Mouse (Mus musculus): ENCODE measurements around the gene Ddx39b. TPM values are rescaled to one million over a fixed set of nuclear protein-coding genes. Genes with fewer than 3 reads are reported as not detected.

The Ddx39b gene
- total and polyA plus RNA-seq, 2 experiments = 37.0 to 103 TPM

- Histone ChIP-seq H3K27me3 (ENCODE audit: control insufficient read depth, insufficient read depth, low read length) (no peaks in the 10 kb centered on the region), H3K79me2 (ENCODE audit: control insufficient read depth, insufficient read depth, low read length) (no peaks in the 10 kb centered on the region), H3K4me3 (ENCODE audit: insufficient read depth, low read depth, low read length) (no peak overlapping the region), H3K4me1 (ENCODE audit: control insufficient read depth, insufficient read depth, low read length) (no peaks in the 10 kb centered on the region), H3K9ac (ENCODE audit: low read depth, low read length) (no peak overlapping the region), H3K36me3 (ENCODE audit: control insufficient read depth, insufficient read depth, low read length) (no peaks in the 10 kb centered on the region), H3K27ac (replicated peaks; ENCODE audit: insufficient read depth, low read depth, low read length) (peak overlapping the region; percentile 4; the same call in 1 of the 2 replicates)
- 68% methylated on average over 12 of the region's 12 CpGs for WGBS
- TF ChIP-seq POLR2A (IDR thresholded peaks at IDR 0.05; ENCODE audit: extremely low read depth, insufficient read depth, low read length) = no peak
- no peak for TF ChIP-seq CTCF (IDR thresholded peaks at IDR 0.05; ENCODE audit: low read depth, low read length)
- DNase-seq (ENCODE audit: extremely low read depth, low read depth, low spot score) = no peak
These were observed 31.6 kb upstream of the Ddx39b start for GRCm38 (mm10) chr17:35209785-35210535.

- DNase-seq (ENCODE audit: extremely low read depth, low read depth, low spot score) = no peak
- Histone ChIP-seq H3K36me3 (ENCODE audit: control insufficient read depth, insufficient read depth, low read length) (no peaks in the 10 kb centered on the region), H3K4me3 (ENCODE audit: insufficient read depth, low read depth, low read length) (no peak overlapping the region), H3K9ac (ENCODE audit: low read depth, low read length) (no peak overlapping the region), H3K4me1 (ENCODE audit: control insufficient read depth, insufficient read depth, low read length) (no peaks in the 10 kb centered on the region), H3K27ac (replicated peaks; ENCODE audit: insufficient read depth, low read depth, low read length) (no peak overlapping the region), H3K79me2 (ENCODE audit: control insufficient read depth, insufficient read depth, low read length) (no peaks in the 10 kb centered on the region), H3K27me3 (ENCODE audit: control insufficient read depth, insufficient read depth, low read length) (no peaks in the 10 kb centered on the region)
- WGBS = 58% methylated on average over 3 of the region's 3 CpGs
- TF ChIP-seq POLR2A (IDR thresholded peaks at IDR 0.05; ENCODE audit: extremely low read depth, insufficient read depth, low read length) (no peak), CTCF (IDR thresholded peaks at IDR 0.05; ENCODE audit: low read depth, low read length) (no peak)
These were observed 31.0 kb upstream of the Ddx39b start for GRCm38 (mm10) chr17:35210593-35210992.

- WGBS = 32% methylated on average over 5 of the region's 5 CpGs
- Histone ChIP-seq H3K9ac (ENCODE audit: low read depth, low read length) (no peak overlapping the region), H3K4me1 (ENCODE audit: control insufficient read depth, insufficient read depth, low read length) (no peaks in the 10 kb centered on the region)
These were observed 28.5 kb upstream of the Ddx39b start for GRCm38 (mm10) chr17:35213071-35213470.

GRCm38 (mm10) chr17:35218516-35219193 is 22.9 kb upstream of the Ddx39b start:
- Histone ChIP-seq H3K79me2 (ENCODE audit: control insufficient read depth, insufficient read depth, low read length) (no peaks in the 10 kb centered on the region), H3K4me3 (ENCODE audit: insufficient read depth, low read depth, low read length) (no peak overlapping the region), H3K27ac (replicated peaks; ENCODE audit: insufficient read depth, low read depth, low read length) (peak overlapping the region; percentile 68), H3K4me1 (ENCODE audit: control insufficient read depth, insufficient read depth, low read length) (peaks cover 6% of the 10 kb centered on the region), H3K27me3 (ENCODE audit: control insufficient read depth, insufficient read depth, low read length) (no peaks in the 10 kb centered on the region), H3K9ac (ENCODE audit: low read depth, low read length) (no peak overlapping the region), H3K36me3 (ENCODE audit: control insufficient read depth, insufficient read depth, low read length) (no peaks in the 10 kb centered on the region)
- WGBS = 73% methylated on average over 18 of the region's 18 CpGs
- no peak for DNase-seq (ENCODE audit: extremely low read depth, low read depth, low spot score)
- TF ChIP-seq POLR2A (IDR thresholded peaks at IDR 0.05; ENCODE audit: extremely low read depth, insufficient read depth, low read length) (no peak), CTCF (IDR thresholded peaks at IDR 0.05; ENCODE audit: low read depth, low read length) (no peak)

More at GRCm38 (mm10) chr17:35213071-35213470, 28.5 kb upstream of the Ddx39b start:
- no peaks in the 10 kb centered on the region for H3K79me2 ChIP-seq (ENCODE audit: control insufficient read depth, insufficient read depth, low read length)
- TF ChIP-seq CTCF (IDR thresholded peaks at IDR 0.05; ENCODE audit: low read depth, low read length) (no peak), POLR2A (IDR thresholded peaks at IDR 0.05; ENCODE audit: extremely low read depth, insufficient read depth, low read length) (no peak)
- H3K4me3 ChIP-seq (ENCODE audit: insufficient read depth, low read depth, low read length) = no peak overlapping the region
- H3K27me3 ChIP-seq (ENCODE audit: control insufficient read depth, insufficient read depth, low read length) = no peaks in the 10 kb centered on the region
- H3K27ac ChIP-seq (replicated peaks; ENCODE audit: insufficient read depth, low read depth, low read length) = no peak overlapping the region
- no peaks in the 10 kb centered on the region for H3K36me3 ChIP-seq (ENCODE audit: control insufficient read depth, insufficient read depth, low read length)
- peak; percentile 52 for DNase-seq (ENCODE audit: extremely low read depth, low read depth, low spot score)

GRCm38 (mm10) chr17:35219601-35220041 is 21.9 kb upstream of the Ddx39b start:
- Histone ChIP-seq H3K4me3 (ENCODE audit: insufficient read depth, low read depth, low read length) (no peak overlapping the region), H3K36me3 (ENCODE audit: control insufficient read depth, insufficient read depth, low read length) (no peaks in the 10 kb centered on the region), H3K27me3 (ENCODE audit: control insufficient read depth, insufficient read depth, low read length) (no peaks in the 10 kb centered on the region), H3K79me2 (ENCODE audit: control insufficient read depth, insufficient read depth, low read length) (no peaks in the 10 kb centered on the region), H3K4me1 (ENCODE audit: control insufficient read depth, insufficient read depth, low read length) (peaks cover 6% of the 10 kb centered on the region), H3K9ac (ENCODE audit: low read depth, low read length) (no peak overlapping the region), H3K27ac (replicated peaks; ENCODE audit: insufficient read depth, low read depth, low read length) (peak overlapping the region; percentile 68)
- WGBS = 65% methylated on average over 6 of the region's 6 CpGs
- TF ChIP-seq POLR2A (IDR thresholded peaks at IDR 0.05; ENCODE audit: extremely low read depth, insufficient read depth, low read length) (no peak), CTCF (IDR thresholded peaks at IDR 0.05; ENCODE audit: low read depth, low read length) (no peak)
- DNase-seq (ENCODE audit: extremely low read depth, low read depth, low spot score) = no peak
